Mouse (Mus musculus) heart, postnatal 0 days (tissue): Measurements from ENCODE around the gene Sde2.

Experiments used
- CTCF ChIP-seq: IDR thresholded peaks from 2 replicates; pipeline ENCODE4 v1.5.1; 2016; ENCODE audit warnings: antibody characterized with exemption, control low read depth, low read depth
- EP300 ChIP-seq: IDR thresholded peaks from 2 replicates; pipeline ENCODE4 v1.6.1; 2016; ENCODE audit warnings: antibody characterized with exemption, low read depth

- TF ChIP-seq EP300 (no peak), CTCF (no peak)
Measured at GRCm38 (mm10) chr1:180839201-180839910, 11.6 kb upstream of the Sde2 start.
